Mouse (Mus musculus): ENCODE measurements around the gene Amot.

The Amot gene

DNA sequence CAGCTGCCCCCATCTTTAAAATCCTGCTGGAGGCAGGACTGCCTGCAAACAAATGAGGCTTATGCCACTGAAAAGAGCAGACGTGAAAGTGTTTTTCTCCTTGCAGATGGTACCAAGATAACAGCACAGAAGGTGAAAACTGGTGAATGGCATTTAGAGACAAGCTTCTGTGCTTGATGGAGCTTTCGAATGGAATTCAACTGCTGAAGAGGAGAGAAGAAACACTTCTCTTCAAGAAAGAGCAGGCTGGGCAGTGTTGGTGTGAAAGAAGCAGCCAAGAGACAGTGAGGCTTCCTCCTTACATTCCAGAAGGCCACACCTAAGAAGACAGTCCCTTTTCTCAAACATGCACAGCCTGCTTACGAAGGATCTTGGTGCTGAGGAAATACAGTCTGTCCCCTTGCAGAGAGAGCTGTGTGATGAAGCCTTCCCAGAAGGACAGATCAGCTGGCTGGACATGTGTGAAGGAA, 27.2 kb downstream of the Amot start:
- no peak for DNase-seq

DNA sequence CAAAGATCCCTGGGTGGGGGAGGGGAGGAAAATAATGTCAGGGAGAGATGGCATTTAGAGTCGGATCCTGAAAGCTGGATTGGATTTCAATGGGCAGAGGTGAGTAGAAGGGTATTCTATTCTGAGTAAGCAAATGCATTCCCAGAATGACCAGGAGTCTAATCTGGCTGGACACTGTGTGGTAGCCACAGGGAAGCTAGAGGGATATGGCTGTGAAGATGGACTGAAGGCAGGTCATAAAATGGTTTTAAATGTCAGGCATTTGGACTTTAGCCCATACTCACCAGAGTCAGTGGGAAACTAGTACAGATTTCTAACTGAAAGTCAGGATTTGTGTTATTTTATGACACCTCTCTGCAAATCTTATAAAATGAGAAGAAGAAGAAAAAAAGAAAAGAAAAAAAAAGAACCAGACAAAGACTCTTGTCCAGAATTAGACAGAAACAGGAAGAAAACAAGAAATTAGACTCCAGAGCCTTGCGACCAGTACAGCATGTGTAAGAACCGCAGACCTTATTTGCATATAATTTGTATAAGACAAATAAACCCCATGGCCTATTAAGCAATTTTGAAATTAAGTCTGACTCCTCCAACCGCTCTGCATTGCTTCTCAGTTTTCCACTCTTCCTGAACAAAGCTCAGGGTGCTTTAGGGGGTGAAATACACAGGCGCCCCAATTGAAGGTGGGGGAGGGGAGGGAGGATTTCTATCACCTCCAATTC, 27.8 kb downstream of the Amot start:
- no peak for DNase-seq

DNA sequence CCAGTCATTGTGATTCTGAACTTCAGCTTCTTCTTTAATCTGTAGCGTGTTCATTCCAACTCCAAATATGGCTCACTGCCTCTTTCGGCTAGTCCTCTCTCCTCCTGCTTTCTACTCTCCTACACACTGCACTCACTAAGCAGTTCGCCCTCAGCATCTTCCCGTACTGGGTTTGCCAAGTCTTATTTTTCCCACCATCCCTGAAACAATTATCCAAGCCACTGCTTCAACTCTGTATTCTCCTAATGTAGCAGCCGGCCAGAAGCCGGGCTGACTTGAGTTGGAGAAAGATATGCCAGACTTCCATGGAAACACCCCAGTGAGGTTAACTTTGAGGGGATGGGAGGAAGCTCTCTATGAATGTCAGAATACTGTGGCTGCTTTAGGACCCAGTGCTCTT, 36.7 kb downstream of the Amot start:
- DNase-seq: no peak

DNA sequence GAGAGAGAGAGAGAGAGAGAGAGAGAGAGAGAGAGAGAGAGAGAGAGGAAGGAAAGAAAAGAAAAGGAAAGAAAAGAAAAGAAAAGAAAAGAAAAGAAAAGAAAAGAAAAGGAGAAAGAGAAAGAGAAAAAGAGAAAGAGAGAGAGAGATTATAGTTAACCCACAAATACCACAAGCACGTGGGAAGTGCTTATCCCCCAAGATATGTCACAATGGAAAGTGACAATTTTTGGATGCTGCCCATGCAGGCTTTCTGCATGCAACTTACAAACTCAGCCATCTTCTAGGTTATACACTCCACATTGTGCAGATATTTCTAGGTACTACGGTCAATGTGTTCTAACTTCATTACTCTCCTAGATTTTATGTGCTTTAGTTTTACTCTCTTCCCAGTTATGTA, 41.5 kb downstream of the Amot start:
- DNase-seq: no peak

DNA sequence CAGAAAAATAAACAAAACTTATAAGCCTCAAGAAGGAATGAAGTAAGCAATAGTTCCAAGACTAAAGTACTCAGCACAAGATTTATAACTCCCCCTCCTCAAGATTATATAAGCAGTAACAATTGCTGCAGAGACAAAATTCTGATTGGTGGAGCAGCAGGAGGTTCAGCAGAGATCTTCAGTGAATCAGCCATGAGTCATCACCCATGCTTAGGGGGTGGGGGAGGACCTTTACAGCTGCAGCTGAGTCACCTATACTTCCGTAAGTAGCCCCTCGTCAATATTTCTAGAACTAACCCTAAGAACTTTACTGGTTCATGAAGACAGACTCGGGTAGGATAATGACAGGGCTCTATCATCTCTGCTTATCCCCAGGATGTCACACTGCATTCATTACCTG, 43.6 kb downstream of the Amot start:
- no peak for DNase-seq

DNA sequence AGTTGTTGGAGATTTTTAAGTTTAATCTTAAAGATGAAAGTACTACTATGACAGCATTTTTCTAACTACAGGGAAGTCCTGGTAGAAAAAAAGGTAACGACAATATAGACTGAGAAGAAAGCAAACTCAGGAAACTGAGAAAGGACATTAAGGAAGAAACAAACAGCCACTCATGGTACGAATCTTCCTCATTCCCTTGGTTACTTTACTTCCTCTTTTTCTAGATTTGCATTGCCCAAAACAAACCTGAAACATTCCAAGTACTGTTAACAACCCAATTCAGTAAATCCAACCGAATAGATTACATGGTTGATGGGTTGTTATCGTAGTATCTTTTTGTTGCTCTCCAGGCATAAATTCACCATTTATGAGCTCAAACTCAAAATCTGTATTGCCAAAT, 48.7 kb downstream of the Amot start:
- DNase-seq: no peak

DNA sequence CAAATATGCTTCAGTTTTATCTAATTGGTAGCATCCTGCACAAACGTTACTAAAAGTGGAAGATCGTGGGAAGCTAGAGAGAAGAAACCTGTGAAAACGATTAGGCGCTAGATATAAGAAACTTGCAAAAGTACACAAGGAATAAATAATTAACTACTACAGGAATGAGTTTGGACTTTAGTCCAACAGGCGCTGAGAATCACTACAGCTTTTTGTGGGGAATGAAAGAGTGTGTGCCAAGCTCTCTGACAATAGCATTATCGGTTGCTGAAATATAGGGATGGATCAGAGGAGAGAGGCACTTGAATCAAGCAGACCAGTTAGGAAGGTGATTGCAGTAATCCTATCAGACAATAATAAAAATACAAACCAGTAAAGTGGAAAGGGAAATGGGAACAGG, 49.4 kb downstream of the Amot start:
- no peak for DNase-seq

DNA sequence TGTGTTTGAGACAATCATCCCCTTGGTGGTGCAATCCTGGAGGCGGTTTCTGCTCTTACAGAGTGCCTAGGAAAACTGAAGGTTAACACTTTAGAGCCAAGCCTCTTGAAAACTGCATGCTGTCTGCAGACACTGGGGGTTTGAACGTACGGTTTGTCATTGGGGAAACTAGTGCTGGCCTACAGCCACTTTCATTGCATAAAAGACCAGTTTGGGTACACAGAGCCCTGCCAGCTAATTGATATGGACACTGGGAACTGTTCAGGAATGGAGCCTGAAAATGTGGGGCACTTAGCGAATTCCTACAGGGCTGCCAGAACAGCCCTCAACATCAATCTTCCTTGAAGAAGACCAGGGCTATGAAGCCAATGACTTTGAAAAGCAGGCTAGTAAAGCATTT, 50.2 kb downstream of the Amot start:
- DNase-seq: no peak

DNA sequence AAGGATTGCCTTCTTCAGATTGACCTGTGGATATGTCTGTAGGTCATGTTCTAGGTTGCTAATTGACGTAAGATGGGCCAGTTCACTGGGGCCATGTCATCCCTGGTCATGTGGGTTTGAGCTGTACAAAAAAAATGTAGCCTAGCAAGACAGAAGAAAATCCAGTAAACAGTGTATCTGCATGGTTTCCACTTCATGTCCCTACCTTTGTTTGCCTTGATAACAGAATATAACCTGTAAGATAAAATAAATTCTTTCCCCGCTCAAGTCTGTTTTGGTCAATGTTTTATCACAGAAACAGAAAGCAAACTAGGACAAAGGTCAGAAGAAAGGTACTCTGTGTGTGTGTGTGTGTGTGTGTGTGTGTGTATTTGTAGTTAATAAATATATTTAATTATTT, 63.5 kb downstream of the Amot start:
- no peak for DNase-seq

DNA sequence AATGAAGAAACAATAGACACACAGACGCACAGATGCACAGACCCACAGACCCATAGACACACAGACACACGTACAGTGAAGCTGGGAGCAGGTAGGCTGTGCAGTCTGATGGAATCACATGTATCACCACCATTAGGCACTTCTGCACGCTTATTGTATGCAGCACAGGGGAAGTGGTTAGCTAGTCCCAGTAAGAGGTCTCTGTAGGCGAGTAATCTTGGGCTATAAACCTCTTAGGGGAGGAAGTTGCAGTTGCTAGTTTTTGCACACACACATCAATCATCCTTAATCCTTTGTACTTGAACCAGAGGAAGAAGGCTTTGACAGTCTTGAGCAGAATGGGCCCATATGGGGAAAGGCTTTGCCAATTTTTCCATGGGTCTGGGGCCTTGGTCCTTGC, 71.3 kb downstream of the Amot start:
- peak; percentile 2 for DNase-seq

DNA sequence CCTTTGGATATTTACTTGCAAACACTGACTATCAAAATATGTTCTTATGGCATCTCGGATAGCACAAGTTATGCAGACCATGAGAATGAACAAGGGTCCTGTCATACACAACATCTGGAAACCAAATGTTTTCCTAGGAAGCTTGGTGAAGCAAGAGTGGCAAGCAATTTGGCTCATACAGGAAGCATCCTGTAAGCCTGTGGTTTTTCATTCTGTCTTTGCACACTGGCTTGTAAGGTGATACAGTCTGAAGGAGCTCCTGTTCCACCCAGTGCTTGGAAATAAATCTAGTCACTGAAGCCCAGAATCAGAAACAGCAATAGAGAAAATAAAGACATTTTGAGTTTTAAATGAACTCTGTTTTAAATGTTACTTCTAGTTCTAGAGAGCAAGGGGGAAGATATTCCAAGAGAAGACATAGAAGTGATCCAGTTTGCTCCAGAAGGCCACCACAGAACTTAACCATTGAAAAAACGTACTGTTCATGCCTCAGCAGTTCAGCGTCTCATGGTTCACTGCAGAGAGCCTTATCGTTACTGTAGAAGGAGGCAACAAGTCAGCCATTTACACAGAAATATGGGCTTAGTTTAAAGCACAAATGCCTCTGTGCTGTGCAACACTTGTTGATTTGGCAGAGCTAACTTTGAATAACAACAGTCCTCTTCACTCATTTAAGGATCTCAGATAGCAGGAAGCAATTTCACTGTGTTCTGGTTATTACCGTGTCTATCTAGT, 74.0 kb downstream of the Amot start:
- no peak for DNase-seq

DNA sequence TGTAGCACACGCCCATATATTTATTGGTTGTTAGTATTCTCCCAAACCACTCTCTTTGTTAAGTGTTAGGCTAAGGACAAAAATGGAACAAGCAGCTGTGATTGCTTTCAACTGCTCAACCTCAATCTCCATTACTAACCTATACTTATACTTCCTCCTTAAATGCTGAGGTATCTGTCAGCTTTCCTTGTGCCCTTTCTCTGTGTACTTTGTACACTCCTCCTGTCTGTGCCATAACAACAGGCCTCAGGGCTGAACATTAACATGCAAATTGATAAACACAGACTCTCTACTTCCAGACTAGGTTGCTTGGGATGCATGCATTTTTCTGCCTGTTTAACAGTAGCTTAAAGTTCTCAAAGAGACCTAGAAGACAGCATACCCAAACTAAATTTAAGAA, 76.2 kb downstream of the Amot start:
- DNase-seq: no peak

DNA sequence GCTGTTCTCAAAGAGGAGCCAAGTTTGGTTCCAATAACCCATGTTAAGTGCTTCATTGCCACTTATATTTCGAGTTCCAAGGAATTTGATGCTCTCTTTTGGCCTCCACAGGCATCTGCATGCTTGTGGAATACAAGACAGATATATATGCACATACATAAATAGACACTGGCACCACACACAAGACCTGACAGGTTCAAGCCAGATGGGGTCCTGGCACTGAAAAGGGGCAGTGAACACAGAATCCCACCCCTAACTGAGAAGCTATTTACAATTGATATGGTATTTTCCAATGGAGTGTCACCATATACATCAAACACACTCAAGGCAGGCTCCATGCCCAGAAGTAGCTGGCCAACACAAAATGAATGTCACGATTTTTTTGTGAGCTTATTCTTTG, 81.0 kb downstream of the Amot start:
- DNase-seq: no peak

DNA sequence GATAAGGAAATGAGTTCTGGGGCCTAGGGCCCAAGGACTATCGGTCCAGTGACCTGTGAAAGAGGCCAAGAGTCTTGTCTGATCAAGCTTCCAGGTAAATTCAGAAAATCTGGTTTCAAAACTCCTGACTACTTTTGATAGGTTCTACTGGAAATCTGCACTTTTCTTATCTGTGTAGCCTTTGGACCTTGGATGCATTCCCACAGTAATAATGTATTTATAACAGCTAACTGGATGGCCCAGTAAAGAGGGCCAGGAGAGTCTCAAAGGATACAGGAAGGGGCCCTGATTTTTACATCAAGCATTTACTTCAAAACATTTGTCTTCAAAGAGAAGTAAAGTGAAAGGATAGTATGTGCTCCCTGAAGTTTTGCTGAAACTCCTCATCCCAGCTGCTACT, 90.7 kb downstream of the Amot start:
- no peak for DNase-seq

DNA sequence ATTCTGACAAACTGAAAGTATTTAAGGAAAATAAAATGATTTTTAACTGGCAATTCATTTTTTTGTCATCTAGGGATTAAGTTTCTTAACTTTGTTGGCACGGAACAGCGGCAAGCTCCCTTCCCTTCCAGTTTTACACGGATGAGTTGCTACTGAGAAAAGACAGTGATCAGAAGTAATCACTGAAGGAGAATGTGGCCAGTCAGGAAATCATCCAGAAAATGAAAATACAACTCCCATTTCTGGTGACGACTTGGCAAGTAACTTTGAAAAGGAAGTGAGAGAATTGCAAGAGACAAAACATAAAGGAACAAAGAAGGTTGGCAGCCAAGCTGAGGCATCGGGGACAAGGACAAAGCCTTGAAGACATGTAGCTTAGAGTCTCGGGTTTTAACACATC, 93.6 kb downstream of the Amot start:
- no peak for DNase-seq

DNA sequence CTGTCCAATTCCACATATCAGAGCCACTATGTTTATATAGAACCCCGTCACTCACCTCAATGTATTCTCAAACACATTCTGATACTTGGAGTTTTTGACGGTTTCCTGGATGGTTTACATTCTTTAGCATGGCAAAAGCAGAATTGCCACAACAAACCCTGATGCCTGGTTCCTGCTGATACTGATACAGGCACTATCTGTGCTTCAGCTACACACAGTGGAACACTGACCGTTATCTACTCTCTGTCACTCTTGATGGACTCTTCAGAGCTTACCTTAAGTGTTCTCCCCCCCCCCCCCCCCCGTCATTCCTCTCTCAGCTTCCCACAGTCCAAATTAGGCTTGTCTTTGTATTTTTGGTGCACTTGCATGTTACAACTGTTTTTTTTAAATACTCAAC, 98.9 kb downstream of the Amot start:
- no peak for DNase-seq

DNA sequence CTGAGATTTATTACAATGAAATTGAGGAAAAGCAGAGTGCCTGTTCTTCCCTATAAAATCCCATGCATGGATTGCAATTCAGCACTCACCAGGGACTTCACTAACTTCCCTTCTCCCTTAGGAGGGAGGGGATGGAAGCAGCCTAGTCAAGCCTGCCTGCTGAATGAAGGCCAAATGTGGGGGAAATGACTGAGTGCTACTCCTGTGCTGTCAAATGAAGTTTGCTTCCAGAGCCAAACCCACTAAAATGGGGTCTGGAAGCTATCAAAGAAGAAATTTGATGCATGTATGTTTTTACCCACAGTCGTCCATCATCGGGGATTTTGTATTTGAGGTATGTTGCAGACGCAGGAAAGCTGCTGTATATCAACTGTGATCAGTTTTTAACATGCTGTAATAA, 103.1 kb downstream of the Amot start:
- DNase-seq: no peak

DNA sequence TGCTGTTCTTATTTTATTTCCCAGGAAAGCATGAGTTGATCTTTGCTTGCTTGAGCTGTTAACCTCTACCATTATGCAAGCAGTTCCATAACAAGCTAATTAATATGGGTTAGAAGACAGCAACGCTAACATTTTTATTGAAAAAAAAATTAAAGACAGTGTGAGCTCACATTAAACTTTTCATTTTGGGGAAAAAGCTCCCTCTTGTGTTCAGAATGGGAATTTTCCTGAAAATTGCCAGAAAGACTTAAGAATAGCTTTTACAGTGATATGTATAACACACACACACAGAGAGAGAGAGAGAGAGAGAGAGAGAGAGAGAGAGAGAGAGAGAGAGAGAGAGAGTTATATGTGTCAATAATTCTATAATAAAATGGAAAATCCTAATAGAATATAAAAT, 105.7 kb downstream of the Amot start:
- peak; percentile 5 for DNase-seq
